Mouse (Mus musculus) myocyte (in vitro differentiated cells): ENCODE results near the gene Acot8. TPM values are rescaled to one million over a fixed set of nuclear protein-coding genes. Genes with fewer than 3 reads are reported as not detected.
"Not testable (repeated sequence)": the region's sequence is repeated elsewhere in the genome, so short reads cannot be mapped to it uniquely, and the experiment has no call there.

Experiments used
- H3K27me3 ChIP-seq: one replicate; pipeline ENCODE4 v1.6.1; 2011; ENCODE audit not compliant: control insufficient read depth, insufficient read depth, insufficient read length
- H3K36me3 ChIP-seq: one replicate; pipeline ENCODE4 v1.6.1; 2011; ENCODE audit not compliant: control insufficient read depth, insufficient read depth
- H3K4me2 ChIP-seq: one replicate; pipeline ENCODE4 v1.6.1; 2011; ENCODE audit warnings: low read depth, control low read depth
- H3K4me3 ChIP-seq: one replicate; pipeline ENCODE4 v1.5.1; 2011; ENCODE audit warnings: mild to moderate bottlenecking, control low read depth, moderate library complexity
- H3K79me2 ChIP-seq: one replicate; pipeline ENCODE4 v1.6.1; 2011; ENCODE audit not compliant: control insufficient read depth, insufficient read depth
- H3ac ChIP-seq: one replicate; pipeline ENCODE4 v1.6.1; 2011; ENCODE audit not compliant: control insufficient read depth, insufficient read length
- CEBPB ChIP-seq: IDR thresholded peaks from 2 replicates; pipeline ENCODE4 v1.6.1; 2011; ENCODE audit warnings: mild to moderate bottlenecking, moderate library complexity; ENCODE audit not compliant: poor library complexity, insufficient read depth, severe bottlenecking
- E2F4 ChIP-seq: IDR thresholded peaks from one replicate; pipeline ENCODE4 v1.6.1; 2011; ENCODE audit warnings: mild to moderate bottlenecking, control low read depth, moderate library complexity; ENCODE audit not compliant: insufficient read depth
- MAX ChIP-seq: IDR thresholded peaks from one replicate; pipeline ENCODE4 v1.6.1; 2011; ENCODE audit warnings: low read depth, mild to moderate bottlenecking, control low read depth
- MYOD1 ChIP-seq, 3 experiments: IDR thresholded peaks; one replicate each; pipeline ENCODE4 v1.6.1; 2011; ENCODE audit warnings: control low read depth in 2 of 3, low read depth in 2 of 3, mild to moderate bottlenecking in 2 of 3, moderate library complexity in 1 of 3; ENCODE audit not compliant: insufficient read length in 2 of 3, control insufficient read depth in 1 of 3
- MYOG ChIP-seq, 3 experiments: IDR thresholded peaks; one replicate each; pipeline ENCODE4 v1.6.1; 2011; ENCODE audit warnings: control low read depth in 2 of 3, low read depth in 2 of 3, mild to moderate bottlenecking in 2 of 3; ENCODE audit not compliant: insufficient read length in 2 of 3, control insufficient read depth in 1 of 3, insufficient read depth in 1 of 3
- POLR2A ChIP-seq: IDR thresholded peaks from one replicate; pipeline ENCODE4 v1.6.1; 2011; ENCODE audit warnings: low read depth, mild to moderate bottlenecking, control low read depth, moderate library complexity; ENCODE audit not compliant: insufficient read length
- POLR2AphosphoS2 ChIP-seq: IDR thresholded peaks from one replicate; pipeline ENCODE4 v1.6.1; 2011; ENCODE audit warnings: low read depth, control low read depth; ENCODE audit not compliant: insufficient read length
- REST ChIP-seq: IDR thresholded peaks from one replicate; pipeline ENCODE4 v1.6.1; 2011; ENCODE audit warnings: mild to moderate bottlenecking, control low read depth, moderate library complexity; ENCODE audit not compliant: insufficient read depth, insufficient read length
- SRF ChIP-seq: IDR thresholded peaks from one replicate; pipeline ENCODE4 v1.6.1; 2011; ENCODE audit warnings: low read depth; ENCODE audit not compliant: control insufficient read depth, insufficient read length
- TCF12 ChIP-seq: IDR thresholded peaks from one replicate; pipeline ENCODE4 v1.6.1; 2011; ENCODE audit warnings: mild to moderate bottlenecking, control low read depth; ENCODE audit not compliant: poor library complexity, insufficient read depth, severe bottlenecking
- TCF3 ChIP-seq: IDR thresholded peaks from one replicate; pipeline ENCODE4 v1.6.1; 2011; ENCODE audit warnings: low read depth, control low read depth; ENCODE audit not compliant: insufficient read length
- USF1 ChIP-seq: IDR thresholded peaks from one replicate; pipeline ENCODE4 v1.6.1; 2011; ENCODE audit warnings: low read depth, mild to moderate bottlenecking, control low read depth, moderate library complexity
- polyA plus RNA-seq: library from polyadenylated mRNA; unstranded; fragments of >200 nt; fragmentation: generic; extraction: Trizol; gene quantifications from one replicate; pipeline ENCODE4 v1.2.1, GENCODE M21; 2012; ENCODE audit warnings: missing spikeins

The Acot8 gene
- polyA plus RNA-seq, 1 experiment = 24.5 TPM

DNA sequence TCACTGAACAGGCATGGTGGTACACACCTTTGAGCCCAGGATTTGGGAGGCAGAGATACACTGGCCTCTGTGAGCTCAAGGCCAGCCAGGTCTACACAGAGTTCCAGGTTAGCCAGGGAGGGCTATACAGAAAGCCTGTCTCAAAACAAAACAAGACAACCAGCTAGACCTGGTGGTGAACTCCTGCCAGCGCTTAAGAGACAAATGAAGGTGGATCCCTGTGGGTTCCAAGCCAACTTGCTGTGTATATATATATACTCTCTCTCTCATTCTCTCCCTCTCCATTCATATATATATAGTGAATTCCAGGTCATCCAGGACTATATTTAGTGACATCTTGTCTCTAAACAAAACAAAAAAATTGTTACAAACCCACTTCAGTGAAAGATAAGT is 765 bp downstream of the Acot8 start:
- H3K4me3 ChIP-seq = peak overlapping the region; percentile 85
- peaks cover 11% of the 10 kb centered on the region for H3K36me3 ChIP-seq
- peak overlapping the region; percentile 64 for H3ac ChIP-seq
- no peaks in the 10 kb centered on the region for H3K27me3 ChIP-seq
- H3K79me2 ChIP-seq = peaks cover 18% of the 10 kb centered on the region
- no peak for TF ChIP-seq REST
- no peak for TF ChIP-seq POLR2AphosphoS2
- no peak for TF ChIP-seq MYOD1 (IDR thresholded peaks at IDR 0.05; ENCODE audit: control insufficient read depth in 1 of 3, insufficient read length in 2 of 3, low read depth in 2 of 3)
- TF ChIP-seq TCF12 = no peak
- no peak for TF ChIP-seq E2F4
- TF ChIP-seq TCF3 = no peak
- no peak for TF ChIP-seq MAX
- TF ChIP-seq POLR2A = no peak
- no peak for TF ChIP-seq CEBPB
- H3K4me2 ChIP-seq = peak overlapping the region; percentile 84

GRCm38 (mm10) chr2:164803201-164803920 is 1.3 kb downstream of the Acot8 start:
- Histone ChIP-seq H3K4me3 (peak overlapping the region; percentile 85), H3ac (no peak overlapping the region), H3K4me2 (peak overlapping the region; percentile 84), H3K27me3 (no peaks in the 10 kb centered on the region), H3K36me3 (peaks cover 11% of the 10 kb centered on the region), H3K79me2 (peaks cover 18% of the 10 kb centered on the region)
- TF ChIP-seq MYOG (IDR thresholded peaks at IDR 0.05; ENCODE audit: control insufficient read depth in 1 of 3, insufficient read depth in 1 of 3, insufficient read length in 2 of 3, low read depth in 2 of 3) (no peak), MAX (no peak), CEBPB (no peak)

DNA sequence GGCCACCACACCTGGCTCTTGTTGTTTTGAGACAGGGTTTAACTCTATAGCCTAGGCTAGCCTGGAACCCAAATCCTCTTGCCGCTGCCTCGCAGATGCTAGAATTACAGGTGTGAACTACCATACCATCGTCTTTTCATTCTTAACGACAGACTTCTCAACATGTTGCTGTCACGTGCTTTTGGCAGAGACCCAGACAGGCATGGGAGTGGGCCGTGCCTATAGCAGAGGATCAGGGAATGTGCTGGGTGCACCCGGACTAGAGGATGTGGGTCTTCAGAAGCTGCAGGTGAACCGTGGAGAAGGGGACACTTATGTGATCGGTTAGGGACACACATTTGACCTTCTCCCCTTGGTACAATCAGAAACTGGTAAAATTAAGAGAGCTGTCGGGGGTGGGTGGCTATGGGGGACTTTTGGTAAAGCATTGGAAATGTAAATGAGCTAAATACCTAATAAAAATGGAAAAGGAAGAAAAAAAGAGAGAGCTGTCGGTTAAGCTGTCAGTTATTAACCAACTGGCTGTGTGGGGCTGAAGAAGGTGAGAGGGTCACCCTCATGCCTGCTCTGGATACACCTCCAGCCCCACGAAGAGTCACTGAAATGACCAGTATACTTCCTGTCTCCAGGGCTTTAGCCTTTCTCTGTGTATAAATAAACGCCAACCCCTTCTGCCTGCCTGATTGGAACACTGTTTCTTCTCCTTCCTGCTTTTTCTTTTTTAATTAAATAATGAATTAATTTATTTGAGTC is 4.3 kb downstream of the Acot8 start:
- Histone ChIP-seq H3ac (no peak overlapping the region), H3K4me2 (no peak overlapping the region), H3K36me3 (peaks cover 24% of the 10 kb centered on the region), H3K79me2 (peaks cover 18% of the 10 kb centered on the region), H3K4me3 (no peak overlapping the region), H3K27me3 (no peaks in the 10 kb centered on the region)
- TF ChIP-seq REST (no peak), MAX (no peak), POLR2A (no peak), CEBPB (no peak), POLR2AphosphoS2 (no peak), E2F4 (no peak), TCF3 (no peak), MYOG (IDR thresholded peaks at IDR 0.05; ENCODE audit: control insufficient read depth in 1 of 3, insufficient read depth in 1 of 3, insufficient read length in 2 of 3, low read depth in 2 of 3) (no peak), TCF12 (no peak), USF1 (no peak), MYOD1 (IDR thresholded peaks at IDR 0.05; ENCODE audit: control insufficient read depth in 1 of 3, insufficient read length in 2 of 3, low read depth in 2 of 3) (no peak), SRF (no peak)

- not testable (repeated sequence) for H3ac ChIP-seq, H3K4me2 ChIP-seq, H3K27me3 ChIP-seq, H3K79me2 ChIP-seq, H3K4me3 ChIP-seq
- peaks cover 30% of the 10 kb centered on the region for H3K36me3 ChIP-seq
Observed at GRCm38 (mm10) chr2:164798554-164798953, 6.1 kb downstream of the Acot8 start.

DNA sequence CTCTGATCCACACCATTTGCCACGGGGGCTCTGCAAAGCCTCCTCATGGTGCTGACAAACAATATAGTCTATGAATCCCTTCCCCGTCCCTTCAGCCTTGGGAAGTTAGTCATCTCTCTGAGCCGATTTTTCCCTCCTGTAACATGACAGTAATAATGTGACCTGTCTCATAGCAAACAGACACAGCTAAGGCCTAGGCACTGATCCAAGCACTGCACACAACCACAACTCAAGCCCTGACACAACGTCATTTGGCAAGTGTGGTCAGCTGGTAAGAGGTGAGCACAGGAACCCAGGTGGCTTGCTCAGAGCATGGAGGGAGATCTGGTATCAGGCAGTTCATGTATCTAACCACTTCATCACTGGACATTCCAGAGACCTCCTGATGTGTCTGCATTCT is 8.8 kb downstream of the Acot8 start:
- no peak overlapping the region for H3K4me3 ChIP-seq
- TF ChIP-seq POLR2AphosphoS2 (peak; percentile 54), TCF3 (no peak), POLR2A (no peak), USF1 (no peak)

More for the DNA sequence above, 8.8 kb downstream of the Acot8 start:
- Histone ChIP-seq H3K79me2 (no peaks in the 10 kb centered on the region), H3K27me3 (no peaks in the 10 kb centered on the region), H3ac (no peak overlapping the region), H3K4me2 (no peak overlapping the region), H3K36me3 (peaks cover 21% of the 10 kb centered on the region)
